Mouse (Mus musculus): Measurements from ENCODE around the gene Zbtb20. TPM values are rescaled to one million over a fixed set of nuclear protein-coding genes. Genes with fewer than 3 reads are reported as not detected.

The Zbtb20 gene
- polyA plus RNA-seq, 2 experiments from 2014 or later = 41.3 to 43.4 TPM

DNA sequence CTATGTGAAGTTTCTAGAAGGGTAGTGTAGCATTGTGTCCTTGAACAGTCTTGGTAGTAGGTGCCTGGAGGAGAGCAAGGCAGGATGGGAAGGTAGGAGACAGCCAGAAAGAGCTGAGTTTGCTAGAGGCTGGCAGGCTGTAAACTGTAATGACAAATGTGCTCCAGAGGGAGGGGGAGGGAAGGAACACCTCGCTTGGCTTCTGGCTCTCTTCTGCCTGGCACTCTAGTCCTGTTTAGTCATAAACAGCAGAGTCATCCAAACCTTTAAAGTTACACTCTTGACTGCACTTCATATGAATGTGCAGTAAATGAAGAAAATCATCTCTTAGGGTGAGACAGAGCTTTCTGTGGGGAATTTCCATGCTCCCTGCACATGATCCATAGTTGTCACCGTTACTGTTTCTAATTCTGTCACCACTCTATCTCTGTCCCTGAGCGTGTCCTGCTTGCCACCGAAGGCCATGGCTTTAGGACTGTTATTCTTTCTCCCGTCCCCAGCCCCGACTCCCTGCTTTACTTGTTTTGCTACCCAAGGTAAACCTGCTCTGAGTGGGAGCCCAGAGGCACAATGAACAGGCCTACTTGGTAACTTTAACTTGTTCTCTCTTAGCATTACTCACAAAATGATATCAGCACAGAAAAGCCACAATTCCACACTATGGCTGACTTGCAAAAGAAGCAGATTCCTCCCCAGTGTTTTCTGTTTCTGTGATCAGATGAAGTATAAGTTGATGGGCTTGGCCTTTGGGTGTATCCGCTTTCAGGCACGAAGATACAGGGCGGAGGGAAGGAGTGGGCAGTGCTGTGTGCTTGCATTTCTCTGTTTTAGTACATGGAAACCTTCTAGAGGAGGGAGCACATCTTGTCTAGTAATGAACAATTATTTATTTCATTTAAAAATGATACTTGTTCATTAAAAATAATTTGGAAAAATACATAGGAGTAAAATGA, 427.8 kb downstream of the Zbtb20 start:
- peak; percentile 28 for ATAC-seq

DNA sequence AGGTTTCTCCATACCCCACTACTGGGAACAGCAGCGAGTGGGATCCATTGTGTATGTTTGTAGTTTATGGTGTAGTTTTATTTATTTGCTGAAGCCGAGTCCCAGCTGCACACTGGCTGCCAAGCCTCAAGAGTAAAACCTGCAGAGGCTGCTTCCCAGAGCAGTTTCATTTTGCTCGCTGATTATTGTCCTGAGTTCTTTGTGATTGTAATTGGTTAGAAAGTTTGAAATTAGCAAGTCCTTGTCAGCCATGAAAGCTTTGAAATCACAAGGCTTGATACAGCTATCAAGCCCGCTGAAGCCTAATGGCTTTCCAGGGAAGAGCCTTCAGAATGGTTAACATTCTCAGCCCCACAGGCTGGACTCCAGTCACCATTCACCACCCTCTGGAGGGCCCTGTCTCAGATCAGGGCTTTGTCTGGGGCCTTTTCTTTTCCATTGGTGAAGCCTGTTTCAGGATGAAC, 434.3 kb downstream of the Zbtb20 start:
- ATAC-seq = no peak

DNA sequence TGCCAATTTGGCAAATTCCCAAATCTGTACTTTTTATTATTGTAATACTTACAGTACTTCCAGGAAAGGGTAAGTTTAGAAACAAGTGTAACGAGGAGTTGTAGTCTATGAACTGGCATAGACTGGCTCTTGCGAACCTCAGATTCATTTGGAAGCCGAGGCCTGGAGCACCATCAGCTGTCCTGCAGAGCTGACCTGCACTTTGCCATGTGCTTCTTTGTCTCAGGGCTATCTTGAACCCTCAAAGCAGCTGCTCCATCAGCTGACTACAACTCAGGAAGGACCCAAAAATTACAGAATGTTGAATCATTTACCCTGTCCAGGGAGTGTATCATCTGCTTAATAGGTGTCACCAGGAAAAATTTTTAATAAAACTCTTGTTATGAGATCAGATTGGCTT, 448.3 kb downstream of the Zbtb20 start:
- ATAC-seq = no peak

DNA sequence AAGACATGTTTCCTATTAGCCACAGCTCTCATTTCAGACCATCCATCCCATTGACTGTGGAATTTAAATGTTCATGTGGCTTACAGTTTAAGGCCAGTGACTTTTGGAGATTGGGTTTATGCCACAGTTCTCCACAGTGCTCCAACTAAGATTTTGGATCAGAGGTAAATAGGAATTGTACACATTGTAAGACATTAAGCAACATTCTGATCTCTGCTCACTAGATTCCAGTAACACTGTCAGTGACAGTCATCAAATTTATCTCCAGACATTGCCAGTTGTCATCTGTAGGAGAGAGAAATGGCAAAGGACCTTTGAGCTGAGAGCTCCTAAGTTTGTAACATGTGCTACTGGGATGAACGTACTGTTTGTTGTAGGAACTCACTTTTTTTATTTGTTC, 452.5 kb downstream of the Zbtb20 start:
- no peak for ATAC-seq

DNA sequence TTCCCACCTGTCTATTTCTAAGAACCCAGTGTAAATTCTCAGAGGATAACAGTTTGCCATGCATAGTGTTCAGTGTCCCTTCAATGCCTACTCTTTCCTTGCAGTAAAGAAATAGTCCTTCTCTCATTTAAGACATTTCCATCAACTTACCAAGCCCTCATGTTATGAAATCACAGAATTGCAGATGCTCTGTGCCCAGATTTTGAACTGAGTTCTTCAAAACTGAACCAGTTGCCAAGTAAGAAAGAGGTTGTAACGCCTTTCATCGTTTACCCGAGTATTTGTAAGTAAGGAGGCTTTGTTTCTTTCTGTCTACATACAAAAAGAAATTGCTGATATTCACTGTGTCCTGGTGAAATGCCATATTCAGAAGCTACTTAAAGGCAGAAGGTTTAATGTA, 454.5 kb downstream of the Zbtb20 start:
- ATAC-seq = no peak

DNA sequence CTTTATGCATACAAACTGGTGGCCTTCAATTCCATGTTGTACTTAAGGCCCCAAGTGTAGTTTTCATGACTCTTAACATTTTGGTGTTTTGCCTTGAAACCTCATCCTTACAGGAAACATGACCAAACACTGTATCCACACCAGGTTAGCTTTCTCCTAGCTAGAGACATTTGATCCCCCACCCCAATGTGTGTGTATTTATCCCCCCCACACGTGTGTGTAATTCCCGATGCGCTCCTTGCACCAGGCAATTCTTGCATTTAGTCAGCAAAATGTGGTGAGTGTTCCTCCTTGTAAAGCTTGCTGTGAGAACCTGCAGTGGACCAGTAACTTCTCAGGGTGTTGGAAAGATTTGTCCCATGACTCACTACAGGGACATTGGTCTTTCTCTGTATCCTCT, 455.8 kb downstream of the Zbtb20 start:
- ATAC-seq = no peak

DNA sequence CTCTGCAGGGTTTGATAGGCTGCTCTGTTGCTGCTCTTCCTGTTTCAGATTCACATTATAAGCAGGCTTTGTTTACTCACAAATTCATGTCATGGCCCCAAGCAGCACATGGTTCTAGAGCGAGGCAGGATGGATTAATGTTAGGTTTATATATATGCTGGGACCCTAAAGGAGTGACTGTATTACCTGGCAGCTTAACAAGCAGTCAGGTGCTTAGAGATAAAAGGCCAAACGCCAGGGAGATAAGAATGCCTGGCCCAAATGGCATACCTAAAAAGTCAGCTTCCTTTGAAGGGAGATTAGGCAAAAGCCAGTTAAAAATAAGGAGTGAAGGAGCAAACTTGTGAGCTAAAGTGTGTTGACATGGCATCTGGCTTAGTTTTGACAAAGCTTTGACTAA, 457.1 kb downstream of the Zbtb20 start:
- no peak for ATAC-seq

DNA sequence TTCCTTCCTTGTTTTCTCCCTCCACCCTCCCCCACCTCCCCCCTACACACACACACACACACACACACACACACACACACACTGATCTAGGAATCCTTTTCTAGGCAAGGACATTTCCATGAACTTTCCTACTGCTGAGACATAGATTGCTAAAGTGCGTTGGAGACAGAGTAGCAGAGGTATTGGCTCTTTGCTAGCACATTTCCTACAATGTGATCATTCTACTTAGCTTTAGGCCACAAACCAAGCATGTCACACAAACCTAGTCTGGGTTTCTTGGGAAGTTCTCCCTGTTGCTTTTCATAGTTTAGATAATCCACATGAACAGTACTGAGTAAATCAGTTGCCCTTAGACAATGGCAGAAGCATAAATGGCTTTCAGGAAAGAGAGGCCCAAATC, 457.6 kb downstream of the Zbtb20 start:
- no peak for ATAC-seq

DNA sequence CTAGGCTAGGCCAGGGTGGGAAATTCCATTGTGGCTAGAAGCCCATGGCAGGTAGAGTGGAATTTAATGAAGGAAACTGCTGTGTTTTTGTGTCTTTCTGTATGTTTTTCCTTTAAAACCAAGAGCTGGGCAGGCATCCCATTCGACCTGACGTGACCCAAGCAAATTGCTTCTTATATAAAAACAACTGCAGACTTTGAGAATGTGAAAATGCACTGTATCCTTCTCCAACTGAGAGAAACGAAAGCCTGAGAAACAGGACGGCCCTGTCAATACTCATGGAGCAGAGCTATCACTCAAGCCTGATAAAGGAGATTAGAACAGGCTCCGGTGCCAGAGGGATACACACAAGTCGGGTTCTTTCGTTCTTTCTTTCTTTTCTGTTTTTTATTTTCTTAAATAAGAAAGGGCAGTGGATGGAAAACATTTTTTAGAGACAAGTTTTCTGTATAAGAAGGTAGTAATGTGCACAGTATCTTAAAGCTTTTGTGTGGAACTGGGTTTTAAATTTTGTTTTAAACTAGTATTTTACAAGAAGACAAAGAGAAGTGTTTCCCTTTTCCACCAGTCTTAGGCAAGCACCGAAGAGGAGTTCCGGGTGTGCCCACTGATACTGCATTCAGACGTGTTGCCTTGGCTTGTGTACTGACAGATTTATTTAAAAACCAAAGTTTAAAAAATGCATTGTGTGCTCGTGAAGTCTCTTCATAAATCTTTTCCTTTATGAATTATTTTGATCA, 458.9 kb downstream of the Zbtb20 start:
- ATAC-seq = no peak

DNA sequence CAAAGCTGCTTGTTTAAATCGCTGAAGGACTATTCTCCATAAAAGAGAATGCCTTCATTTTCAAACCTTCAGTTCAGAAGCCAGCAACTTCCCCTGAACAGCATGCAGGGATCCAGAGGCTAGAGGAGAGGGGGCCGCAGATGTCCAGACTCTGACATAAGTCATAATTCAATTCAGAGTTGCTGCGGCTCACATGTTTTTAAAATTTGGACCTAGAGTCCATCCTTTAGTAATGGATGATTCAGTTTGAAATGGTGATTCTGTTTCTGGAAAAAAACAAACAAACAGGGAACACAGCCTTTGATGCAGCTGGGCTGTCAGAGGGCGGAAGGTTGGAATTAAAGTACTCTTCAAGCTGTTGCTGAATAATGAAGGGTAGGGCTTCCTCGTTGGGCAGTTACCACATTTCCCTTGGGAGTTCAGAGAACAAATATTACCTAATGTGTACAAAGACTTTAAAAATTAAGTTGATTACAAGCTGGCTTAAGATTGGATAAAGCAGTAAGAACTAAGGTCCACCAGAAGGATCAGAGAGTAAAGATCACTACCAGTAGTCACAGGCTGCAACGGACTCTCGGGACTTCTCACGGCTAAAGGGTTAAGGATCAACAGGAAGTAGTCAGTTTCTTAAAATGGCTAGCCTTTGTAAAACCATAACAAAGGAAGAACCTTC, 459.6 kb downstream of the Zbtb20 start:
- ATAC-seq = no peak

DNA sequence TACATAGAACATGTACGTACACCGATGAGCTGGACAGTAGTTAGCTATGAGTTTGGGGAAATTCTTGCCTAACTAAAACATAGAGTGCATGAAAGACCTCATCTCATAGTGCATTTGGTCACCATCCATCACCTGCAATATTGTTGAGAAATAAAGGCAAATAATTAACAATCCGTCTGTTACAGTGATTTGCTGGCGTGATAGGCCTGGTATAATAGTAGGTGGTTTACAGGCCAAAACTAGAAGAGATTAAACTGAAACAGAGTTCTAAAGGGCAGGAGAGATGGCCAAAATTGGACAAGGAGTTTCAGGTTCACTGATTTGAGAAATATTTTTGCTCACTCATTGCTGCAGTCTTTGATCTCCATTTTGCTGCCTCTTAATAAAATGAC, 460.1 kb downstream of the Zbtb20 start:
- no peak for ATAC-seq

DNA sequence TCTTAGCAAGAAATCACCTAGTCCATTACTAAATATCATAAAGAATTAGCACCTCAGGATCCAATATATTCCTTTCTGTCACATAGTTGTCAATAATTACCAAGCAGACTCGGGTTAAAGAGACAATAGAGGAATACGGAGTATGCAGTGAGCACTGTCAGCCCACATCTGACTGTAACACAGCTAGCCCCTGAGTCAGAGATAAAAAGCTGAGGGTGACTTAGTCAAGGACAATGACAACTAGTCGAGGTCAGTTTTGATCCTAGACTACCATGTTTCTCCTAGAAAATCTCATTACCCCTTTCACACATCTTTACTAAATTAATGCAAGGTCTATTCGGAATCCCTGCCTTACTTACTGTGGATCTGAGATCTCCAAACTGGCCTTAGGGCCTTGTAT, 465.0 kb downstream of the Zbtb20 start:
- no peak for ATAC-seq

DNA sequence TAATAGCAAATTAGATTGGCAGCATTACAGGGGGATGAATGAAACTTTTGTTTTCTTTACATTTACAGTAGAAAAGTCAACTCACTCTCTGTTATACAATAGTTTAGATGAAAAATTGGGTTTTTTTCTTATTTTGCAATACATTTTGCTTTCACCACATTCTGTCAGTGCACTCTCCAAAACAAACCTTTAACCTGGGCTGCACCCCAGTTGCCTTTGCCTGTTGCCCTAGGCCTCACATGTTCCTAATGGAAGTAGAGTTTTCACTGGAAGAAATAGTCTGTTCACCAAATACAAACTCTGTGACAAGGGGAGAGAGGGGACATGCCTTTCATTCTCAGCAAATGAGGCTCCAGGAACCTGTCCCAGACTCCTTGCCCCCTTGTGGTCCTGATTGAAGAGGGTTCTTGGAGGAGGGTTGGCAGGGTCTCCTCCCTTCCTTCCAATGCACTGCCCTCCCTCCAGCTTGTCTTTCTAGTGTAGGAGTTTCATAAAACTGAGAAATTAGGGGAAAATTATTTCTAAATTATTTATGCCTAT, 466.3 kb downstream of the Zbtb20 start:
- no peak for ATAC-seq

DNA sequence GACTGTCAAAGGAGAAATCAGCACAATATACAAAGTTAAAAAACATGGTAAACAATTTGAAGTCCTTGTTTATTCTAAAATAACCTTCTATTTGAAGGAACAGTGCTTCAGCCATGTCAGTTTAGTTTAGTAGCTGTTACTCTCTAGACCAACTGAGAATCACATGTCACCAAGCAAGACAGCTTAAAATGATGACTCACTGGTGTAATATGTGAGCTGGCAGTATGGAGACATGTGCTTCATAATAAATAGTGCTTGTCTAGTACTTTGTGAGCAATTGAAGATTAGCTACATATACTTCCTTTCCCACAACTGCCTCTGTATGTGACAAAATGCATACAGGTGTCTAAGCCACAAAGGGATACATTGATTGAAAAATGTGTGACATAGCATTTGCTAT, 470.4 kb downstream of the Zbtb20 start:
- ATAC-seq = no peak

DNA sequence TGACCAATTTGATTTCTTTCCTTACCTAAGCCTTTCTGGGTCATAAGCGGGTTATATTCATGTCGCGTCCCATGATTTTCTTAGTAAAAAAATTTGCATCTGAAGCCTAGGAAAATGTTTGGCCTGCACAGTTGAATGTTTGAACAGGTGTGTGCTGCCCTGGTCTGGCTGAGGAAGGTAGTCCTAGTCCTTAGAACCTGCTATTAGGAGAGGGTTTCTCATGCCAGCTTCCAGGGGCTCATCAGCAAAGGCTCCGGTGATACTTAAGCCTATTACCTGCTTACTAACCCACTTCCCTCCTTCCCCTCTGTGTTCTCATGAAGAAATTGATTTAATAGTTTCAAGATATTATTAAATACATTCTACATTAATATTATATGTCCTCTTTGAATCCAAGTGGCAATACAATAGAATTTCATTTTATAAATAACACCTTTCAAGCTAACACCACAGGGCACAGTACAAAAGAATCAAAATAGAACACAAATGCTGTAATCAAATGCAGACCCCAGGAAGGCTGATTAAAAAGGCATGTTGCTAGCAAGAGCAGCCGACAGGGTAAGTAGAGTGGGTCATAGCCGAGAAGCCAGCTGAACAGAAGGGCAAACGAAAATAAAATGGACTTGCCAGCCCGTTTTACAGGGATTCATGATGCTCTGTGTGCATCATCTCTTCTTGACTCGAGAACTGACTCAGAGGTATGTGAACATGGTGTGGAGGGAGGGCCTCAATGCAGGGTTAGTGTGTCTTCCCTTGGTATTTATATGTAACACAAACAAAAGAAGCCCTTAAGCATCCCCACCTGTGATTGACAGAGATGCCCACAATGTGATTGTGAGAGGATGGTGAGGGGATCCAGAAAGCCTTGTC, 480.3 kb downstream of the Zbtb20 start:
- ATAC-seq = no peak

DNA sequence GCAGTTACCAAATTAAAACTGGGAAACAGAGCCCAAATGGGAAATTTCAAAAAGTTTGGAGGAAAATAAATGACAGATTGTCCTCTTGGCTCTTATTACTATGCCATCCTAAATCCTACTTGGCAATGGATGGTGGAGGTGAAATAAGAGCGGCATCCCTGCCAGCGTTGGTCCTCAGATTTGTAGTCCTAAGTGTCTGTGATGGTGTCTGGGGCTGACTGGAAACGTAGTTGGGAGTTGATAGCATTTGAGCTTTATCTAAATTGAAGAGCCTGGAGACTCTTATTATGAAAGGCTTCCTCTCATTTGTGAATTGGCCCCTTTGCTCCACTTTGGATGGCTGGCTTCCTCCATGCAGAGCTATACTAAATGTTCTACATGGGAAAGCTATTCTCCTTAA, 483.9 kb downstream of the Zbtb20 start:
- ATAC-seq = no peak

DNA sequence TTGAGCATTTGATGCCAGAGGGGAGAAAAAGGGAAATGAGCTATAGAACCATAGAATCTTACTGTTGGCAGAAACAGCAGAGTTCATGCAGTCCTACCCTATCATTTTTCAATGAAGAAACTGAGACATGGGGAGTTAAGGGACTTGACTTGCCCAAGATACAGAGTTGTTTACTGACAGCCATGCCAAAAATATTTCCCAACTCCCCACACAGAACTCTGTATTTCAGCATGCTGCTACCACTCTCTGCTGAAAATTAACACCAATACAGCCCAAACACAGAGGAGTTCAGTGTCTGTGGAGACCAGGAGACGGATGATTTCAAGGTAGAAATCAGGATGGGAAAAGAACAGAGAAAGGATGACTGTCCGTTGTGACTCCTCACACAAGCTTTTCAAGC, 484.4 kb downstream of the Zbtb20 start:
- no peak for ATAC-seq

DNA sequence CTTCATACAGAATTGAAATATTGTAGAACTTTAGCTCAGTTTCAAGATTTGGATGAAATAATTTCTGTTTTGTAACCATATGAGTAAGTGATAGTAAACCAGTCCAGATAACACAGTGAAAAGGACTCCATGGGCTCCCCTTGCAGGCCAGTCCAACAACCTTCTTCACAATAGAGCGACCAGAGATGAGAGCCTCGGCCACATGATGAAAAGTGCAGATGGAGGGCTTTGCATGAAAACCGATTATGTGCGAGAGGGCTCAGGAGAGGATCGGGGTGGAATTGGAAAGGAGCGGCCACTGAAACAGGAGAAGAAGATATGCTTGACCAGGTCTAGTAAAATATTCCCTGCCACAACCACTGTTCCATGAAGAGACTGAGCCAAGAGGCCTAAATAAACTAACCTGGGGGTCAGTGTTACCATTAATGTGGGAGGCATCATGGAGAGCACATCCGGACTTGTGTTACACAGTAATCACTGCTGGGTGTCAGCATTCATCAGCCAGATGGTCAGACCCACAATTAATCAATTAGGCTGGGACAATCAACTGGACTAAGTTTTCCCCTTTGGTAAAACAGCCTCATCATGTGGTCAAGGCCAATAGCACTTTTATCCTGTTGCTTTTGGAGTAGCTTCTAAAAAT, 485.3 kb downstream of the Zbtb20 start:
- ATAC-seq = no peak

DNA sequence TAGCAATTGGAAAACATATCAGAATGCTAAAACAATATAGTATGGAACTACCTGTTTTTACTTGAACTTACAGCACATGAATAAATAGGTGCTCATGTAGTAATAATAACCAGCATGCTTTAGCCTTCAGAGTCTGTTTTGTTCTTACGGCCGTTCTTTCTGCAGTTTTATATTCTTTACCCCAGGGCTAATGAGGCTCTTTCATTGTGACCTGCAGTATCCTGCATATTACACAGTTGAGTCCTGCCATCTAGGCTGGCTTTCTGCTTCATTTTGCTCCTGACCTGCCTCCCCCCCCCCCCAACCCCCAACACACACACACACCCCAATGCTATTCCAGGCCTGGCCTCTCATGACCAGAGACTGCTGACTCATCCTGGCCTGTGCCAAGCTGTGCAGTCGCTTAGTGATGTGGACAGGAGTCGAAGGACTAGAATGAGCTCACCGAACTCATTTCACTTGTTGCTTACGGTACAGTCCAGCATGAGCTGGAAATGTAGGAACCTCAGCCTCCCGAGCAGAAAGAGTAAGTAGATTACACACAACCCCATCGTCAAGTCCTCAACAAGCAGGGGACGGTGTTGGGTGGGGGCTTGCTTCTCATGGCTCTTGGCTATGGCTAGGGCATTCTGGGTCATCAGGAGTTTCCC, 487.1 kb downstream of the Zbtb20 start:
- ATAC-seq = no peak

DNA sequence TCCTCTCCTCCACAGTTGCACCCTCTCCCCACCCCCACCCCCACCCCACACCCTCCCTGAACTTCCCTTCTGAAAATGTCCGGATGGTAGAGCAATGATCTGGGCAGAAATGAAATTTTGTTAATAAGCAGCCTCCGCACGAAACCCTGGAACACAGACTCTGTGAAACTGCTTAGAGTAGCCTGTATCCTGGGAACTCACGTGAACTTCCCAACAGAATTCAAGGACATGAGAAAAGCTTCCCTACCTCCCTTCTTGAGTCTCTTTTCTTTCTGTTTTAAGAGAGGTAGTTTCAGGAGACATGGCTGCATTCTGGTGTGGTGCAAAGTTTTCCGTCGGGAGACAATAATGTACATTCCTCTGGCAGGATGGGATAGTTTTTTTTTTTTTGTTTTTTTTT, 487.6 kb downstream of the Zbtb20 start:
- ATAC-seq = no peak

Data from activated CD4-positive, CD25-positive, alpha-beta regulatory T cell, adult 4 months (primary cell).